Mouse (Mus musculus) small intestine, adult 2 months (tissue): ENCODE results near the gene Raet1e.
"Not testable (repeated sequence)": the region's sequence is repeated elsewhere in the genome, so short reads cannot be mapped to it uniquely, and the experiment has no call there.

Source experiments
- CTCF ChIP-seq: fragments of 200-500 bp; IDR thresholded peaks from 2 replicates; pipeline ENCODE4 v1.5.1; 2012; ENCODE audit warnings: low read depth, mild to moderate bottlenecking, control low read depth, inconsistent platforms, low read length, moderate library complexity, mixed read lengths; ENCODE audit not compliant: insufficient replicate concordance, insufficient read length; ENCODE audit errors: extremely low read depth
- POLR2A ChIP-seq: fragments of 200-500 bp; IDR thresholded peaks from 2 replicates; pipeline ENCODE4 v1.6.1; 2012; ENCODE audit warnings: low read depth, mild to moderate bottlenecking, control low read depth, inconsistent platforms, low read length, moderate library complexity

- TF ChIP-seq CTCF, POLR2A: not testable (repeated sequence)
Measured at GRCm38 (mm10) chr10:22167061-22167460, 8.7 kb downstream of the Raet1e start.
